Mouse (Mus musculus) adrenal gland, postnatal 36 days (tissue): Measurements from ENCODE around the gene Lpcat2. TPM values are rescaled to one million over a fixed set of nuclear protein-coding genes. Genes with fewer than 3 reads are reported as not detected.

Experiments
- DNase-seq, 2 experiments: peaks; one replicate each; pipeline ENCODE4 v3.0.0; 2021; ENCODE audit warnings: mixed read lengths in 1 of 2
- microRNA-seq: library from miRNA; unstranded; fragments of <30 nt; microRNA quantifications from one replicate; pipeline ENCODE4 v1.2.0, GENCODE M21; 2021
- total RNA-seq, 2 experiments: library from RNA; stranded (reverse); gene quantifications; 2 replicates each; pipeline ENCODE4 v1.2.3; 2021

Lpcat2 gene
- total RNA-seq, 2 experiments from 2014 or later, result 2.7 to 24.5 TPM

GRCm38 (mm10) chr8:92911477-92911876, 56.3 kb downstream of the Lpcat2 start:
- DNase-seq, result no peak

DNA sequence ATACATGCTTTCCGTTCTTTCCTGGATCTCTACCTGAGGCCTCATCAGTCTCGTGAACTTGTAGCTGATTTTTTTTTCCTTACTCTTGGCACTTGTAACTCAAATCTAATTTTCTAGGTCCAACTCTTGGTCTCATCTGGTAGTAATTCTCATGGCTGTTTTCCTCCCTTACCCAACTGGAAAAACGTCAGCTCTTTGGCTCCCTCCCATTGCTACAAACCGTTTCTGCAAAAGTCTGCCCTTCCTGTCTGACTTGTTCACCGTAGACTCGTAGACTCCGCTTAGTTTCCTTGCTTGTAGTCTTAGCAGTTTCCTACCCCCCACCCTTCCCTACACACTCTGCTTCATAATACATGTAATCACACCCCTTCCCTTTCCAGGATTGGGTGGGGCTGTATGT, 58.3 kb downstream of the Lpcat2 start:
- no peak for DNase-seq

- no peak for DNase-seq
Observed at GRCm38 (mm10) chr8:92916082-92916481, 60.9 kb downstream of the Lpcat2 start.

- DNase-seq, result no peak
Observed at GRCm38 (mm10) chr8:92921768-92922167, 66.6 kb downstream of the Lpcat2 start.

- no peak for DNase-seq
Observed at GRCm38 (mm10) chr8:92928986-92929385, 73.8 kb downstream of the Lpcat2 start.

DNA sequence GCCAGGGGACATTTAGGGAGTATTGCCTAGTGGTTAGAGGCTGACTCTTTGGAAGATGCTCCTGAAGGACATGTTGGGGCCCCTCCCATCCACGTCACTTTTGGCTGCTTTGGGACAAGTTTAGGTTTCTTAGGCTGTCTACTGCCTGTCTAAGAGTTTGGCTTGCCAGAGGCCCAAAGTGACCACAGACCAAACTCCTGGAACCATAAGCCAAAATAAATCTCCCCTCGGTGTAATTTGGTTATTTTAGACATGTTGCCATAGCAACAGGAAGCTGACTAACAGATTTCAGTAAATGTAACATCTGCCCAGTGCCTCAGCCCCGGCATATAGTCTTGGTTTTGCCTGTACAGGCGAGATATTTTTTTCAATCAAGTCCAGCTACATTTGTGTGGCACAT, 82.9 kb downstream of the Lpcat2 start:
- DNase-seq, result no peak

GRCm38 (mm10) chr8:92949071-92949470, 93.9 kb downstream of the Lpcat2 start:
- no peak for DNase-seq

- DNase-seq, result no peak
Observed at GRCm38 (mm10) chr8:92950639-92951371, 95.7 kb downstream of the Lpcat2 start.

DNA sequence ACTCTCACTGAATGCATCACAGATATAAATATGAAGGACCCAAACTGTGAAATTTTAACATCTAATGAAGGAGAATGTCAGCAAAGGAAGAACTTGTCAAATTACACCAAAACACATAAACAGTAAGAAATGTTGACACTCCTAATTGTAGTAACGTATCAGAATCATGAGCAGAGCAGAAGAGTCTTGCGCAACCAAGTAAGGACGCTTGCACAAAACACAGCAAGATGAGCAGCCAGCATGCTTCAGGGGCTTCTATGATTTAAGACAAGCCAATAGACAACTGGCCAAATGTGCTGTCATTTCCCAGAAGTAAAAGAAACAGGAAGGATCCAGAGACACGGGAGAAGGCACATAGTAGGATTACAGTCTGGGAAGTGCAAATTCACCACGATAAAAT, 98.9 kb downstream of the Lpcat2 start:
- DNase-seq, result no peak

- no peak for DNase-seq
Observed at GRCm38 (mm10) chr8:92959779-92960178, 104.6 kb downstream of the Lpcat2 start, which contains the start of gene Slc6a2. TSS of gene Slc6a2 (plus strand) at chr8:92960079.

DNA sequence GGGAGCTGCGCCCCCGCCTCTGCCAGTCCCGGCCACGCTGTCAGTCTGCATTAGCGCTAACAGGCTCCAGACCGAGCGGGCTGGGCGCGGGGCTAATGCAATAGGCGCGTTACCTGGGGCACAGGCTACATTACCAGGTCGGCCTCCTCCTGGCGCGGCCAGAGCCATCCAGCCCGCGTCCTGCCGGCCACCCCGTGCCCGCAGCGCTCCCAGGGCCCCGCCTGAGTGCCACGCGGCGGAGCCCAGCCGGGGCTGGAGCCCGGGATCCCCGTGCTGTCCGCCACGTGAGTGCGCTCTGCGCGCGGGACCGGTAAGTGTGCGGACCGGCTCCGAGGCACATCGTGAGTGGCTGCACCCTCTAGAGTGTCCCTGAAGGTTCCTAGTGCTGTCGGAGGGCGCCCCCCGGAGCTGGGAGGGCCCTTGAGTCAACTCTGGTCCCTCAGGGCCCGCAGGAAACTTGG, 105.3 kb downstream of the Lpcat2 start:
- peak in 1 of 2 experiments; percentile 15 for DNase-seq

DNA sequence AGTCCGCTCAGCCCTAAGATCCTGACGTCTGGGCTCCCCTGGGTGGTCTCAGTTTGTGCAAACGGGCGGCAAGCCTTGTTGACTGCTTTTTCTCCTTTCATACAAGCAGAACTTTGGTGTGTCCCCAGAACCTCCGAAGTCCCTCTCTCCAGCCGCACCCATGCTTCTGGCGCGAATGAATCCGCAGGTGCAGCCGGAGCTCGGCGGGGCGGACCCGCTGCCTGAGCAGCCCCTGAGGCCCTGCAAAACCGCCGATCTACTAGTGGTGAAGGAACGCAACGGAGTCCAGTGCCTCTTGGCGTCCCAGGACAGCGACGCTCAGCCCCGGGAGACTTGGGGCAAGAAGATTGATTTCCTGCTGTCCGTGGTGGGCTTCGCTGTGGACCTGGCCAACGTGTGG, 105.9 kb downstream of the Lpcat2 start:
- no peak for DNase-seq

DNA sequence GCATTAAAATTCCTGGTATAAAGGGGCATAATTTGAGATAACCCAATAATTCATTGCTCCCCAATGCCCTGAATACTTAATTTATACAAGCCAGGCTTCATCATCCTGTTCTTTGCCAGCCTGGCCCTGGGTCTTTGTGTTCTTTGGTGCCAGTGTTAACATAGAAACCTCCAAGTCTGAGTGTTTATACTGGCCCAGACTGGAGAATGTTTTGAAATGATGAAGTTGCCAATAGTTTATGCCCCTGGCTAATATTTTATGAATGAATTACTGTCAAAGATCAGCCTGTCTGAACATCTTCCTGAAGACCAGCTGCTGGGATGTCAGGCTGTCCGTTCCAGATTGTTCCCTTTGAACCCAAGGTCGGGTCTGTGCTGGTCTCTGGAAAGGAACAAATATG, 109.4 kb downstream of the Lpcat2 start:
- no peak for DNase-seq

Small RNA genes within 50 kb of the gene (microRNA-seq; reads per million reads assigned to microRNA genes)
- not detected for gene Gm22151

Other genes with a start within 250 kb of the Lpcat2 start
- not detected for gene Irx6, start 181.1 kb upstream of the Lpcat2 start, total RNA-seq
- 10 to 100 TPM; 27.3 to 39.8 TPM for gene Mmp2, start 28.0 kb upstream of the Lpcat2 start, total RNA-seq
- 1 to 10 TPM in 1 of 2 experiments, not detected in 1; 3.5 TPM for gene Capns2, start 46.1 kb downstream of the Lpcat2 start, total RNA-seq
- 10 to 100 TPM in 1 of 2 experiments, 1 to 10 TPM in 1; 9.9 to 13.1 TPM for gene Slc6a2, start 104.7 kb downstream of the Lpcat2 start, total RNA-seq
- gene Ces1a, start 192.9 kb downstream of the Lpcat2 start, total RNA-seq, result not detected
- gene Ces1b, start 224.7 kb downstream of the Lpcat2 start, total RNA-seq, result not detected